Mouse (Mus musculus) spleen, adult 18-20 months (tissue): ENCODE measurements around the gene Myo1b.

ENCODE experiments used
- DNase-seq, 2 experiments: peaks; one replicate each; pipeline ENCODE4 v3.0.0; 2022; ENCODE audit warnings: mixed read lengths in 2 of 2

The Myo1b gene

DNA sequence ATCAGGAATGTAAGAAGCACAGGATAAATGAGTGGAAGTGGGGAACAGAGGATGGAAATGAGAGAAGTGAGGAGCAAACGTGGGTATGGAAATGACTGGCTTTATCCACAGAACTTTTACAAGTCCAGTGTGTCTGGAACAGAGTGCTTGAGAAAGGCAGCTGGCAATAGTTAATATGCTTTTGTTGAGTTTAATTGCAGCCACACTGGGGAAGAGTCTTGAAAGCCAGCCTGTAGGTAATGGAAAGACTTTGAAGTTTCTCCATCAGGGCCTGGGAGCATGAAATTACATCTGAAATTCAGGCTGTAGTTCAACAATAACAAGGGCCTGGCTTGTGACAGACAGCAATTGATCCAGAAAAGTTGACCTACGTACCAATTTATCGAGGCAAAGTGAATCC is 209.8 kb downstream of the Myo1b start:
- no peak for DNase-seq

GRCm38 (mm10) chr1:51704610-51705009 is 211.3 kb downstream of the Myo1b start:
- DNase-seq: no peak
